23 mouse cellular contexts compared by ENCODE assay signal in the genomic region with DNA sequence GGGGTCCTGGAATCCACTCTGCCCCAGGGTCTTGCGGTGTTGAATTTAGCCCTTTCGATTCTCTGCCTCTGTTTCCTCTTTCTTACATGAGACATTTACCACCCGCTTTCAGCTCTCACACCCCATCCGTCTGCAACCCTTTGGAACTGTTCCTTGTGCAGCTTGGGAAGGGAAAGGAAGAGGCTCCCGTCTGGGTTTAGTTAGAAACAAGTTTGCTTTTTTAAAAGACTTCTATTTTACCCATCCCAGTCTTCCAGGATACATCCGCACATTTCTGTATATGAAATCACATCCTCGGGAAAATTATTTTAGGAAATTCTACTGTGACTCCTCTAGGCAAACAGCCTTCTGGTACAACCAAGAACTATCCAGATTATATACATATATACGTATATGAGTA. TPM values are rescaled to one million over a fixed set of nuclear protein-coding genes. Genes with fewer than 3 reads are reported as not detected.
DNase-seq lines count a peak whose midpoint lies in the region; ATAC-seq and TF ChIP-seq lines count a peak whose summit lies in the region.
"Had no signal": no experiment of that assay in that cellular context is flagged by ENCODE, and none has a peak within 500 bp of the region (broad histone marks: within the 10 kb centered on the region; RNA-seq: fewer than 3 reads in every experiment).

No protein-coding gene starts in this region.

- peaks cover 4% of the 10 kb centered on the region; the same call in 1 of the 2 replicates for H3K4me1 ChIP-seq in forebrain, postnatal 0 days (ENCODE audit: insufficient read depth)
- peaks cover 5% of the 10 kb centered on the region; the same call in 1 of the 2 replicates for H3K4me1 ChIP-seq in forebrain, embryonic 16.5 days (replicated peaks; ENCODE audit: control insufficient read depth, insufficient read depth, low read length)

- no peak overlapping the region for H3K4me2 ChIP-seq in forebrain, postnatal 0 days (ENCODE audit: low read depth)
- H3K4me2 ChIP-seq in forebrain, embryonic 16.5 days (ENCODE audit: low read length) = no peak overlapping the region

- peak; percentile 47; the same call in 1 of the 2 replicates for ATAC-seq in forebrain, postnatal 0 days
- ATAC-seq in forebrain, embryonic 16.5 days = no peak
- peak; percentile 64 for ATAC-seq in frontal cortex, adult (ENCODE audit: low TSS enrichment)
- ATAC-seq: activated CD4-positive, CD25-positive, alpha-beta regulatory T cell, adult 4 months; CD4-positive, CD25-positive, alpha-beta regulatory T cell, adult 4 months; Patski had no signal

- DNase-seq in forebrain, postnatal 0 days = no peak
- no peak for DNase-seq in frontal cortex, postnatal 25 days (ENCODE audit: low spot score in 2 of 2)
- peak; percentile 42 for DNase-seq in brain, adult 2 months (ENCODE audit: low read depth, low spot score)
- no peak for DNase-seq in gastrocnemius, adult 8-10 months (ENCODE audit: low spot score in 2 of 2)
- DNase-seq: adrenal gland, adult 2 months; adrenal gland, adult 8-10 months; adrenal gland, postnatal 10 days; adrenal gland, postnatal 14 days; adrenal gland, postnatal 25 days; adrenal gland, postnatal 36 days; B cell, adult 2 months; cerebellum, adult 11 months; cerebellum, adult 11-12 months; cerebellum, adult 18-20 months; cerebellum, adult 2 months had no signal

- no peaks in the 10 kb centered on the region for H3K27me3 ChIP-seq in forebrain, postnatal 0 days (ENCODE audit: insufficient read depth, low read length)
- no peaks in the 10 kb centered on the region for H3K27me3 ChIP-seq in forebrain, embryonic 16.5 days (replicated peaks; ENCODE audit: control insufficient read depth, insufficient read depth, low read length)

- TF ChIP-seq CTCF in forebrain, postnatal 0 days (IDR thresholded peaks at IDR 0.05; ENCODE audit: low read depth) = no peak

- H3K9me3 ChIP-seq in forebrain, postnatal 0 days (ENCODE audit: low read length) = no peaks in the 10 kb centered on the region
- no peaks in the 10 kb centered on the region for H3K9me3 ChIP-seq in forebrain, embryonic 16.5 days (ENCODE audit: control insufficient read depth, low read length)

- 71% methylated on average over 8 of the region's 8 CpGs for WGBS in forebrain, postnatal 0 days
- WGBS in forebrain, embryonic 16.5 days = 84% methylated on average over 8 of the region's 8 CpGs

- no peak overlapping the region for H3K27ac ChIP-seq in forebrain, postnatal 0 days (ENCODE audit: low read depth, low read length)
- no peak overlapping the region for H3K27ac ChIP-seq in forebrain, embryonic 16.5 days (ENCODE audit: low read length)

- H3K4me3 ChIP-seq in forebrain, postnatal 0 days (ENCODE audit: low read depth, low read length) = no peak overlapping the region
- no peak overlapping the region for H3K4me3 ChIP-seq in forebrain, embryonic 16.5 days (replicated peaks; ENCODE audit: low read length)

- peaks cover 8% of the 10 kb centered on the region; the same call in 1 of the 2 replicates for H3K36me3 ChIP-seq in forebrain, postnatal 0 days (ENCODE audit: insufficient read depth)
- no peaks in the 10 kb centered on the region for H3K36me3 ChIP-seq in forebrain, embryonic 16.5 days (ENCODE audit: control insufficient read depth, insufficient read depth)
- H3K36me3 ChIP-seq: G1E had no signal

- no peak overlapping the region for H3K9ac ChIP-seq in forebrain, postnatal 0 days
- no peak overlapping the region for H3K9ac ChIP-seq in forebrain, embryonic 16.5 days (replicated peaks; ENCODE audit: low read depth, low read length)

RNA-seq across cellular contexts. Expression of gene Kcna6, which starts 11.7 kb away (rescaled TPM):
- 49.2 and 49.6 TPM in 2 replicates for total RNA-seq in forebrain, postnatal 0 days (2014; rRNA removed)
- polyA plus RNA-seq in forebrain, postnatal 0 days (2015; fragmentation: Nextera tagmentation; extraction: Ambion mirVana) = 14.4 and 19.9 TPM in 2 replicates
- 14.2 and 16.8 TPM in 2 replicates for polyA plus RNA-seq in forebrain, embryonic 16.5 days (2015; fragmentation: Nextera tagmentation; extraction: Ambion mirVana)
- total RNA-seq in gastrocnemius, adult 8-10 months (2022) = under 1 TPM; 0.15 to 0.51 (median 0.31) TPM
- total RNA-seq: CH12.LX, MEL had no signal
- polyA plus RNA-seq: activated CD4-positive, CD25-positive, alpha-beta regulatory T cell, adult 4 months; CD4-positive, CD25-positive, alpha-beta regulatory T cell, adult 4 months; G1E had no signal

Comparison
In these comparisons a context has a peak if more than half of its experiments do, and no peak if none do; other contexts are left out.
1. RNA of gene Kcna6, which starts 11.7 kb away (total RNA-seq): 49.2 to 49.6 TPM in forebrain, postnatal 0 days; 0.15 to 0.51 TPM in gastrocnemius, adult 8-10 months; every median in the first group is over 10 times any median in the second.